Mouse (Mus musculus) ES-E14 (cell line): ENCODE data around the gene Hdac10. TPM values are rescaled to one million over a fixed set of nuclear protein-coding genes. Genes with fewer than 3 reads are reported as not detected.

Experiments
- DNase-seq: peaks from one replicate; pipeline ENCODE4 v3.0.0-alpha.2; 2013; ENCODE audit warnings: low read depth, low spot score
- H3K27ac ChIP-seq: 2 replicates; pipeline ENCODE4 v1.5.1; 2012; ENCODE audit warnings: low read depth, mild to moderate bottlenecking, low read length, moderate library complexity, mixed read lengths; ENCODE audit not compliant: poor library complexity, insufficient read depth, severe bottlenecking
- H3K36me3 ChIP-seq: 2 replicates; pipeline ENCODE4 v1.6.1; 2012; ENCODE audit warnings: mild to moderate bottlenecking, low read length, moderate library complexity, mixed read lengths; ENCODE audit not compliant: control insufficient read depth, poor library complexity, insufficient read depth, severe bottlenecking
- H3K4me1 ChIP-seq, 2 experiments: fragments of 150-350 bp in 1 of 2; sonication (generic) in 1 of 2; 2 replicates each; pipeline ENCODE4 v1.6.1; 2012; ENCODE audit warnings: low read length in 2 of 2, mild to moderate bottlenecking in 1 of 2, mixed read lengths in 1 of 2; ENCODE audit not compliant: control insufficient read depth in 2 of 2, insufficient read depth in 2 of 2, poor library complexity in 1 of 2
- H3K4me3 ChIP-seq, 2 experiments: fragments of 150-350 bp in 1 of 2; sonication (generic) in 1 of 2; 2 replicates each; pipeline ENCODE4 v1.5.1; 2012; ENCODE audit warnings: low read length in 2 of 2, low read depth in 1 of 2, mild to moderate bottlenecking in 1 of 2, mixed read lengths in 1 of 2; ENCODE audit not compliant: insufficient read depth in 1 of 2, poor library complexity in 1 of 2, severe bottlenecking in 1 of 2
- H3K9ac ChIP-seq: 2 replicates; pipeline ENCODE4 v1.6.1; 2012; ENCODE audit warnings: low read depth, mild to moderate bottlenecking, low read length, mixed read lengths; ENCODE audit not compliant: poor library complexity, insufficient read depth, severe bottlenecking
- H3K9me3 ChIP-seq: fragments of 150-350 bp; sonication (generic); 2 replicates; pipeline ENCODE4 v1.6.1; 2012; ENCODE audit warnings: low read depth, mild to moderate bottlenecking, low read length; ENCODE audit not compliant: control insufficient read depth, insufficient read depth
- CHD2 ChIP-seq: IDR thresholded peaks from 2 replicates; pipeline ENCODE4 v1.6.1; 2014; ENCODE audit warnings: mild to moderate bottlenecking, low read depth, low read length, inconsistent platforms
- HCFC1 ChIP-seq: IDR thresholded peaks from 2 replicates; pipeline ENCODE4 v1.6.1; 2012; ENCODE audit warnings: low read length, inconsistent platforms, borderline replicate concordance; ENCODE audit not compliant: insufficient read depth
- MAFK ChIP-seq: IDR thresholded peaks from 2 replicates; pipeline ENCODE4 v1.6.1; 2014; ENCODE audit warnings: mild to moderate bottlenecking, low read depth, low read length, inconsistent platforms; ENCODE audit not compliant: insufficient read depth
- ZC3H11A ChIP-seq: IDR thresholded peaks from 2 replicates; pipeline ENCODE4 v1.6.1; 2012; ENCODE audit warnings: low read depth, mild to moderate bottlenecking, inconsistent platforms, low read length, borderline replicate concordance
- ZNF384 ChIP-seq: IDR thresholded peaks from 2 replicates; pipeline ENCODE4 v1.6.1; 2012; ENCODE audit warnings: low read depth, low read length, inconsistent platforms
- in situ Hi-C, 2 experiments: fragments of 600-800 bp; cut with MboI; formaldehyde crosslinking; loops; one replicate each; pipeline ENCODE4 v1.15.1; 2025; ENCODE audit warnings: low sequenced_read_pairs in 2 of 2, inconsistent platforms in 1 of 2; ENCODE audit not compliant: unreplicated experiment in 2 of 2
- total RNA-seq: library from RNA; depleted of rRNA; stranded (reverse); fragments of 300-350 nt; gene quantifications from 2 replicates; pipeline ENCODE4 v1.2.3, GENCODE M21; 2012; rRNA removed

The Hdac10 gene
- total RNA-seq, result 7.4 and 11.4 TPM in 2 replicates

DNA sequence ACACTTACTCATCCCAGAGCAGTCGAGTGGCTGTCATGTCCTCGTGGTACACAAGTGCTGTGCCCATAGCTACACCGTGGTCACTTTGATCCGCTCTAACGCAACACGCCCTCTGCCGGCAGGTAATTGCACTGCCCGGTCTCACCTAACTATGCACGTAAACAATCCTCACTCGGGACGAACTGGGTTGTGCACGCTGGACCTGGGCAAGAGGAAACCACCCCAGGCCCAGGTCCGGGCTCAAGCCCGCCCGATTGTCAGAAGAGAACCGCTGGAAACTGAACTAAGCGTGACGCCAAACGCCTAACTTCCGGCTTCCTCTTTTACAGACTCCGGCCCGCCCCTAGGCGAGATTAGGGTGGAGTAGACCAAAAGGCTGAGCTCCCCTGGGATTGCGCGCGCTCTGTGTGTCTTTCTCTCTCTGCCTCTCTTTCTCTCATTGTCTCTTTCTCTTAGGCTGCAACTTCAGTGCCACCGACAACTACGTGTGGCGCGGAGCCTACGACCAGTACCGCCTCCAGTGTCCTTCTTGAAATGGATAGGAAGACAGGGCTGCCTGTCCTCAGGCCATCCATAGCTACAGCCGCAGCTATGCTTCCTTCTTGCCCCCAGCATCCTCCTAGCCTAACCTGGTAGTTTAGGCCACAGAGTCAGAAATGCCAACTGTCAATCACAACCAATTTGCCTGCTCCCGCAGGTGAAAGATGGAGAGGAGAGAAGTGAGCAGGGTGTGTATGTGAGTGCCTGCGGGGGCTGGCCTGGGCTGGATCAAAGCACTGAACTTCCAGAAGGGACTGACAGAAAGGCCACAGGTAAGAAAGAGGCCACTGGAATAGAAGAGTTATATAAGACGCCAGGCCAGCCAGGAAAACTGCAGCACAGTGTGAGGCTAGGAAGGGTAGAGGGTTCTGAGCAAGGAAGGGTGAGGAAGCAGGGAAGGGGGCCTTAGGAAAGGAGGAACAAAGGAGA is at the start of gene Hdac10:
Gene Hdac10 (minus strand): TSS at position 319 of the 969 bp plus-strand sequence.
- Histone ChIP-seq H3K4me3 (peak within 1 kb of the TSS; percentile 57 to 82), H3K27ac (0 out of 2 replicates have a peak within 1 kb of the TSS, but pooled peaks have one; percentile 14), H3K4me1 (peaks cover 0 to 6% of the 10 kb centered on the region in 2 experiments; a peak in 1 of 4 replicates), H3K9ac (peak within 1 kb of the TSS; percentile 74), H3K36me3 (peaks cover 6% of the 10 kb centered on the region; the same call in 1 of the 2 replicates), H3K9me3 (no peaks in the 10 kb centered on the region)
- in situ Hi-C loops, result no loop called here
- peak; percentile 36; the same call in 1 of the 2 replicates for TF ChIP-seq HCFC1
- no peak for TF ChIP-seq ZNF384
- 0 out of 2 replicates have a peak, but pooled peaks have one; percentile 42 for TF ChIP-seq ZC3H11A
- peak; percentile 69 for DNase-seq

DNA sequence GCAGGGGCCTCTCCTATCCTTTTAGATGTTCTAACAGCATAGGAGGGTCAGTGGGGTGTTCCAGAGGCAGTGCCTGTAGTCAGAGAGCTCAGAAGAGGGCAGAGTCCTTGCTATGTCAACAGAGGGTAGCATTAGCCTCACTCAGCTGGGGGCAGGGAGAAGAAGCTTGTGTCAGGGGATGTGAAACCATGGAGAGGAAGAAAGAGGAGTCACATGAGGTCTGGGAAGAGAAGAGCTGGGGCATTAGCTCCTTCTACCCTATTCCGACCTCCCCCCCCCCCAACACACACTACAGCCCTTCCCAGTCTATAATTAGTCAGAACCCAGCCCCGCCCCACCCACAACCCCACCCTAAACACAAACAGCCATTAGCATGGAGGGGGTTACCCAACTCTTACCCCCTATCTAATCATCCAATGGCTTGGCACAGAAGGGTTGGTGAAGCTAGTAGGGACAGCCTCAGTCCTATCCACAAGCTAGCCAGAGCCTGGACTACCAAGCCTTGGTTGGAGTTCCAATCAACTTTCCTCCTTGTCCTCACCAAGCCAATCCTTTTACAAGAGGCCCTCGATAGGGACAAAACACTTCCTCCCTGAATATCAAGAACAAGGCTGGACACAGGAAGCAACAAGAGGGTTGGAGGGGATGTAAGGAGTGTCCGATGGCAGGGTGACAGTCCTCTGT is 49.2 kb upstream of the Hdac10 start:
- Histone ChIP-seq H3K36me3 (no peaks in the 10 kb centered on the region), H3K27ac (peak overlapping the region; percentile 17; the same call in 1 of the 2 replicates), H3K9ac (no peak overlapping the region; the same call in 1 of the 2 replicates), H3K4me1 (peaks cover 8 to 60% of the 10 kb centered on the region in 2 experiments), H3K9me3 (no peaks in the 10 kb centered on the region), H3K4me3 (peak overlapping the region in 1 of 2 experiments; percentile 17; a peak in 1 of 4 replicates)
- DNase-seq, result no peak
- in situ Hi-C loops, result no loop called here
- TF ChIP-seq ZNF384 (no peak), HCFC1 (no peak), CHD2 (no peak), ZC3H11A (no peak), MAFK (no peak)

GRCm38 (mm10) chr15:89177121-89177520 is 48.6 kb upstream of the Hdac10 start:
- H3K4me3 ChIP-seq, result peak overlapping the region in 1 of 2 experiments; percentile 17; a peak in 1 of 4 replicates
- no peak for TF ChIP-seq HCFC1
- no peak for TF ChIP-seq CHD2
- TF ChIP-seq ZNF384, result no peak
- TF ChIP-seq MAFK, result no peak
- no peak for TF ChIP-seq ZC3H11A
- peaks cover 2% of the 10 kb centered on the region; the same call in 1 of the 2 replicates for H3K36me3 ChIP-seq
- H3K9ac ChIP-seq, result 0 out of 2 replicates have a peak overlapping the region, but pooled peaks have one; percentile 8
- no peaks in the 10 kb centered on the region for H3K9me3 ChIP-seq
- H3K27ac ChIP-seq, result peak overlapping the region; percentile 17; the same call in 1 of the 2 replicates
- H3K4me1 ChIP-seq, result peaks cover 10 to 59% of the 10 kb centered on the region in 2 experiments
- in situ Hi-C loops, result no loop called here
- no peak for DNase-seq

GRCm38 (mm10) chr15:89175411-89176155 is 47.1 kb upstream of the Hdac10 start:
- Histone ChIP-seq H3K4me1 (peaks cover 8 to 60% of the 10 kb centered on the region in 2 experiments), H3K9me3 (no peaks in the 10 kb centered on the region), H3K4me3 (no peak overlapping the region), H3K36me3 (peaks cover 2% of the 10 kb centered on the region; the same call in 1 of the 2 replicates), H3K9ac (no peak overlapping the region), H3K27ac (no peak overlapping the region)
- no peak for TF ChIP-seq ZNF384
- no peak for TF ChIP-seq ZC3H11A
- no peak for TF ChIP-seq CHD2
- no peak for TF ChIP-seq MAFK
- in situ Hi-C loops, result no loop called here
- DNase-seq, result no peak
